Mouse (Mus musculus) G1E (cell line): Measurements from ENCODE around the gene Uchl5.

Experiments used
- CTCF ChIP-seq: IDR thresholded peaks from 2 replicates; pipeline ENCODE4 v1.5.1; 2012; ENCODE audit warnings: low read depth, low read length, inconsistent platforms, mixed read lengths
- GATA1 ChIP-seq: IDR thresholded peaks from 2 replicates; pipeline ENCODE4 v1.6.1; 2012; ENCODE audit warnings: borderline replicate concordance, low read length, inconsistent platforms, mixed read lengths
- GATA2 ChIP-seq: IDR thresholded peaks from 2 replicates; pipeline ENCODE4 v1.6.1; 2012; ENCODE audit warnings: low read depth, low read length, inconsistent platforms, borderline replicate concordance
- POLR2AphosphoS5 ChIP-seq: IDR thresholded peaks from 2 replicates; pipeline ENCODE4 v1.6.1; 2012; ENCODE audit warnings: low read depth, low read length, inconsistent platforms; ENCODE audit not compliant: insufficient replicate concordance
- TAL1 ChIP-seq: conservative IDR thresholded peaks from 2 replicates; pipeline ENCODE4 v1.6.1; 2012; ENCODE audit warnings: low read depth, low read length, inconsistent platforms, mixed read lengths

- TF ChIP-seq CTCF: no peak
- TF ChIP-seq GATA1: no peak
- TF ChIP-seq TAL1: no peak
- TF ChIP-seq GATA2: no peak
- TF ChIP-seq POLR2AphosphoS5: no peak
These were observed 3.2 kb upstream of the Uchl5 start for GRCm38 (mm10) chr1:143773909-143774308.
